Mouse (Mus musculus) stomach, postnatal 0 days (tissue): ENCODE measurements around the gene Rap1gap.

Experiments
- CTCF ChIP-seq: IDR thresholded peaks from 2 replicates; pipeline ENCODE4 v1.5.1; 2016; ENCODE audit warnings: antibody characterized with exemption, low read depth, mild to moderate bottlenecking, moderate library complexity
- EP300 ChIP-seq: optimal IDR thresholded peaks from 2 replicates; pipeline ENCODE3; 2016; ENCODE audit warnings: antibody characterized with exemption

GRCm38 (mm10) chr4:137778397-137779184, 114.1 kb downstream of the Rap1gap start:
- no peak for TF ChIP-seq CTCF
- no peak for TF ChIP-seq EP300
